Mouse (Mus musculus) heart, embryonic 16.5 days (tissue): ENCODE data around the gene Ugt1a10. TPM values are rescaled to one million over a fixed set of nuclear protein-coding genes. Genes with fewer than 3 reads are reported as not detected.
"Not testable (repeated sequence)": the region's sequence is repeated elsewhere in the genome, so short reads cannot be mapped to it uniquely, and the experiment has no call there.

Experiments used
- ATAC-seq: fragments of 200-750 bp; cut with Nextera tagmentation; replicated peaks from 2 replicates; pipeline ENCODE4 v1.8.0; 2017; ENCODE audit warnings: moderate number of reproducible peaks; ENCODE audit not compliant: insufficient read depth, low FRiP score; ENCODE audit errors: extremely low read depth
- H3K27ac ChIP-seq: fragments of 300-500 bp; sonication (generic); 2 replicates; pipeline ENCODE4 v1.5.1; 2014; ENCODE audit warnings: mild to moderate bottlenecking, low read length, control low read depth, moderate library complexity
- H3K27me3 ChIP-seq: fragments of 300-500 bp; sonication (generic); 2 replicates; pipeline ENCODE4 v1.6.1; 2014; ENCODE audit warnings: low read length, mixed read lengths; ENCODE audit not compliant: control insufficient read depth, insufficient read depth
- H3K36me3 ChIP-seq: fragments of 300-500 bp; sonication (generic); 2 replicates; pipeline ENCODE4 v1.6.1; 2014; ENCODE audit not compliant: control insufficient read depth, insufficient read depth
- H3K4me1 ChIP-seq: fragments of 300-500 bp; sonication (generic); 2 replicates; pipeline ENCODE4 v1.6.1; 2014; ENCODE audit warnings: low read length, mixed read lengths; ENCODE audit not compliant: control insufficient read depth, insufficient read depth
- H3K4me2 ChIP-seq: fragments of 300-500 bp; sonication (generic); 2 replicates; pipeline ENCODE4 v1.6.1; 2014; ENCODE audit warnings: low read depth, mild to moderate bottlenecking, control low read depth, low read length
- H3K4me3 ChIP-seq: fragments of 300-500 bp; sonication (generic); 2 replicates; pipeline ENCODE4 v1.5.1; 2014; ENCODE audit warnings: mild to moderate bottlenecking, control low read depth, low read length
- H3K9ac ChIP-seq: fragments of 300-500 bp; sonication (generic); 2 replicates; pipeline ENCODE4 v1.6.1; 2014; ENCODE audit warnings: low read length, control low read depth
- H3K9me3 ChIP-seq: fragments of 300-500 bp; sonication (generic); replicated peaks from 2 replicates; pipeline ENCODE4 v1.6.1; 2016; ENCODE audit warnings: low read length; ENCODE audit not compliant: control insufficient read depth
- WGBS: fragments of 180-500 bp; shearing (Covaris S2); extraction: QIAGEN DNeasy Blood & Tissue Kit; methylation state at CpG from one replicate; pipeline ENCODE4 v1.1.7; 2014; 5-methylcytosine and 5-hydroxymethylcytosine counted together
- polyA plus RNA-seq: library from polyadenylated mRNA; unstranded; fragments of >200 nt; fragmentation: Nextera tagmentation; extraction: Ambion mirVana; gene quantifications from 2 replicates; pipeline ENCODE4 v1.2.1, GENCODE M21; 2015

The Ugt1a10 gene
- polyA plus RNA-seq, 1 experiment from 2014 or later, result not detected

- H3K27ac ChIP-seq, ATAC-seq, H3K4me3 ChIP-seq, H3K9me3 ChIP-seq, H3K36me3 ChIP-seq, H3K4me2 ChIP-seq, H3K4me1 ChIP-seq, H3K9ac ChIP-seq, H3K27me3 ChIP-seq: not testable (repeated sequence)
- 69% methylated on average over 3 of the region's 3 CpGs for WGBS
Observed at GRCm38 (mm10) chr1:88025244-88025643, 29.9 kb upstream of the Ugt1a10 start.

GRCm38 (mm10) chr1:88043044-88043443 lies 12.1 kb upstream of the Ugt1a10 start:
- not testable (repeated sequence) for H3K27ac ChIP-seq, ATAC-seq, H3K9ac ChIP-seq, H3K36me3 ChIP-seq, H3K4me1 ChIP-seq, H3K4me3 ChIP-seq, H3K9me3 ChIP-seq, H3K27me3 ChIP-seq, H3K4me2 ChIP-seq
- 64% methylated on average over 1 of the region's 2 CpGs for WGBS

GRCm38 (mm10) chr1:88044832-88045437 lies 10.3 kb upstream of the Ugt1a10 start:
- H3K4me2 ChIP-seq, H3K4me3 ChIP-seq, H3K27me3 ChIP-seq, H3K9ac ChIP-seq, H3K27ac ChIP-seq, ATAC-seq, H3K4me1 ChIP-seq, H3K9me3 ChIP-seq, H3K36me3 ChIP-seq: not testable (repeated sequence)
- WGBS, result 69% methylated on average over 3 of the region's 5 CpGs

- not testable (repeated sequence) for H3K27ac ChIP-seq, H3K9ac ChIP-seq, H3K4me2 ChIP-seq, ATAC-seq, H3K9me3 ChIP-seq, H3K4me1 ChIP-seq, H3K4me3 ChIP-seq, H3K27me3 ChIP-seq, H3K36me3 ChIP-seq
- WGBS, result 82% methylated on average over 2 of the region's 2 CpGs
Observed at GRCm38 (mm10) chr1:88047408-88047807, 7.8 kb upstream of the Ugt1a10 start.

GRCm38 (mm10) chr1:88066472-88067102 lies 11.4 kb downstream of the Ugt1a10 start:
- ATAC-seq, H3K9me3 ChIP-seq, H3K4me1 ChIP-seq, H3K36me3 ChIP-seq, H3K4me2 ChIP-seq, H3K9ac ChIP-seq, H3K4me3 ChIP-seq, H3K27me3 ChIP-seq, H3K27ac ChIP-seq: not testable (repeated sequence)
- 53% methylated on average over 1 of the region's 2 CpGs for WGBS

GRCm38 (mm10) chr1:88070495-88070894 lies 15.3 kb downstream of the Ugt1a10 start, which contains the start of gene Ugt1a9:
Gene Ugt1a9, plus strand, starts transcription at chr1:88070800.
- no peak for ATAC-seq
- WGBS, result 68% methylated on average over 2 of the region's 2 CpGs
- Histone ChIP-seq H3K9me3 (no peaks in the 10 kb centered on the region; the same call in 1 of the 2 replicates), H3K4me1 (no peaks in the 10 kb centered on the region), H3K27me3 (no peaks in the 10 kb centered on the region), H3K4me2 (no peak within 1 kb of the TSS), H3K9ac (no peak within 1 kb of the TSS), H3K27ac (no peak within 1 kb of the TSS), H3K36me3 (no peaks in the 10 kb centered on the region), H3K4me3 (no peak within 1 kb of the TSS)

GRCm38 (mm10) chr1:88070902-88071301 lies 15.7 kb downstream of the Ugt1a10 start:
- Histone ChIP-seq H3K4me3 (no peak overlapping the region), H3K4me1 (no peaks in the 10 kb centered on the region), H3K27ac (no peak overlapping the region), H3K9me3 (peaks cover 3% of the 10 kb centered on the region; the same call in 1 of the 2 replicates), H3K9ac (no peak overlapping the region), H3K4me2 (no peak overlapping the region), H3K27me3 (no peaks in the 10 kb centered on the region), H3K36me3 (no peaks in the 10 kb centered on the region)
- no peak for ATAC-seq
- 71% methylated on average over 4 of the region's 4 CpGs for WGBS

DNA sequence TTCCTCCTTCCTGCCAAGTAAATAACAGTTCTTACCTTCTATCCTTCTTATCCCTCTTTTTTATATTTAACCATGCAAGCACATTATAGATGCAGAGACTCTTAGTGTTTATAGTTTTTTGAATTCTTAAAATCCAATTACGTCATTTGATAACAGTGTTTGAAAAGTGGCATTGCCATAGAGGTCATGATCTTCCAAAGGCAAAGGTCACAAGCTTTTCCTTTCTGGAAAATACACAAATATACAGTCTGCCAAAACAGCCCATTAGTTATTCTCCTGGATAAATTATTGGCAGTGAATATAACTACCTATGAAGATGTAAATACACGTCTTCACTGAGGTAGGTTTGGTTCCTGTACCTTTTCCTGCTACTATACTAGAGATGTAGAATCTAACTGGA lies 19.3 kb downstream of the Ugt1a10 start:
- no peak for ATAC-seq
- H3K9ac ChIP-seq, result no peak overlapping the region
- no peaks in the 10 kb centered on the region for H3K27me3 ChIP-seq
- no peak overlapping the region for H3K27ac ChIP-seq
- no peak overlapping the region for H3K4me3 ChIP-seq
- no peak overlapping the region for H3K4me2 ChIP-seq
- WGBS, result 78% methylated on average over 2 of the region's 2 CpGs
- H3K36me3 ChIP-seq, result no peaks in the 10 kb centered on the region
- no peaks in the 10 kb centered on the region for H3K4me1 ChIP-seq
- peaks cover 3% of the 10 kb centered on the region; the same call in 1 of the 2 replicates for H3K9me3 ChIP-seq

DNA sequence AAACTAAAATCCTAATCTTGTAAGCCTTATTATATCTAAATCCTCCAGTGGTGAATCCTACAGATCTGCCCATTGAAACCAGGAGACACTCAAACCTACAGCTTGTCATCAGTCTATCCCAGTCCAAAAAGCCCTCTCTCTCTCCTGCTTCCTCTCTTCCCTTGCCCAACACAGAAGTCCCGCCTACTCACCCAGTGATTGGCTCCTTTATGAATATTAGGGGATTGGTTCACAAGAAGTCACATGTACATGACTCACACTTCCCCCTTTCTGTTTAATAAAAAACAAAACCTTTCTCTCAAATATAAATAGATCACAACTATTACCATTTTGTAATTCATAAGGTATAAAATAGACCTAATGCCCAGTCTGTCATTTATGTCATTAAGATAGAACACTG lies 21.9 kb downstream of the Ugt1a10 start:
- ATAC-seq, result no peak
- H3K27me3 ChIP-seq, result no peaks in the 10 kb centered on the region
- H3K27ac ChIP-seq, result no peak overlapping the region
- H3K9ac ChIP-seq, result no peak overlapping the region
- H3K36me3 ChIP-seq, result no peaks in the 10 kb centered on the region
- 86% methylated on average over 1 of the region's 1 CpGs for WGBS
- no peak overlapping the region for H3K4me2 ChIP-seq
- peaks cover 3% of the 10 kb centered on the region; the same call in 1 of the 2 replicates for H3K9me3 ChIP-seq
- H3K4me3 ChIP-seq, result no peak overlapping the region
- no peaks in the 10 kb centered on the region for H3K4me1 ChIP-seq
